Mouse (Mus musculus): ENCODE data around the gene Gmppb.

Gene Gmppb

DNA sequence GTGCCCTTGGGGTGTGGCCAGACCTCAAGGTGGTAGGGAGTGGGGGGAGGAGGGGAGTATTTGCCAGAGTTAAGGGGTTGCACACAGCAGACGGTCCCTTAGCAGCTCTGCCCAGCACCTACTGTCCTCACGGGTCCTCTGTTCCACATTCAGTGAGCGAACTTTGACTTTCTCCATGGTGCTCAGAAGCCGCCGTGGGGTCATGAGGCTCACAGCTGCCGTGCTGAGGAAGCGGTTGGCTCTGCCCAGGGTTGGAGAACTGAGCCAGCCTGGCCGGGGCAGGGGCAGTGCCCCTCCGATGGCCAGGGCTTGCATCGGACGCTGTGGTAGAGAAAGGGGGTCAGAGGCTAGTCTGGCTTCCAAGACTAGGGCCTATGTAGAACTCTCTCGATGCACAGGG, 14.3 kb downstream of the Gmppb start:
- no peak for TF ChIP-seq NANOG (IDR thresholded peaks at IDR 0.05; ENCODE audit: borderline replicate concordance, low read length)
- TF ChIP-seq POU5F1 (IDR thresholded peaks at IDR 0.05; ENCODE audit: borderline replicate concordance, low read length): no peak
- TF ChIP-seq CTCF (conservative IDR thresholded peaks at IDR 0.05; ENCODE audit: low read length): no peak
- 0 out of 2 replicates have a peak overlapping the region, but pooled peaks have one; percentile 1 for H3K4me3 ChIP-seq (replicated peaks; ENCODE audit: low read length)
- H3K36me3 ChIP-seq (ENCODE audit: insufficient read depth, low read length): peaks cover 54% of the 10 kb centered on the region
- no peaks in the 10 kb centered on the region for H3K27me3 ChIP-seq (ENCODE audit: insufficient read depth, low read length)
- H3K9me3 ChIP-seq (ENCODE audit: low read length): no peaks in the 10 kb centered on the region
- H3K4me1 ChIP-seq (replicated peaks; ENCODE audit: low read depth, low read length): peaks cover 44% of the 10 kb centered on the region

DNA sequence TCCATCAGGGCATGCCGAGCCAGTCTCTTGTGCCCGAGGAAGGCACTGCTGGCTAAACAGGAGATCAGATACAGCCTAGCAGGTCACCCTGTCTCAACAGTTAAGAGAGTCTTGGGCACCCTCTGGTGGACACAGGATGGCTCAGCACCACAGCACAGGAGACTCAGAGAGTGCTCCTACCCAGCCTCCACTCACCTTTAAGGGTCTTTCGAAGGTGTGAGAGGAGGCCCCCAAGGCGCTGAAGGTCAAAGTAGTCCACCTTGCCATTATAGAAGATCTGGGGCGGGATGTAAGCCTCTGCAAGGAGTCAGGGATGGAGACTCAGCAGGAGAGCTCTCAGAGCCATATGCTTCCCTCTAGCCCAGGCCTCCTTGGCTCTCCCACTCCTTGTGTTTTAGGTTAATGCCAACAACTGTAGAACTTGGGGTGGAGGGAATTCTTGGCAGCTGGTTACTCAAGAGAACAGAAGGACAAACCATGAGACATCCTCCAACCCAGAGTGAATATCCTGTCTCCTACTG, 16.5 kb downstream of the Gmppb start:
- TF ChIP-seq CTCF (conservative IDR thresholded peaks at IDR 0.05; ENCODE audit: low read length) (peak; percentile 59), POU5F1 (IDR thresholded peaks at IDR 0.05; ENCODE audit: borderline replicate concordance, low read length) (no peak)
- Histone ChIP-seq H3K36me3 (ENCODE audit: insufficient read depth, low read length) (peaks cover 52% of the 10 kb centered on the region), H3K27me3 (ENCODE audit: insufficient read depth, low read length) (no peaks in the 10 kb centered on the region), H3K4me1 (replicated peaks; ENCODE audit: low read depth, low read length) (peaks cover 39% of the 10 kb centered on the region), H3K9me3 (ENCODE audit: low read length) (no peaks in the 10 kb centered on the region), H3K4me3 (replicated peaks; ENCODE audit: low read length) (no peak overlapping the region)

DNA sequence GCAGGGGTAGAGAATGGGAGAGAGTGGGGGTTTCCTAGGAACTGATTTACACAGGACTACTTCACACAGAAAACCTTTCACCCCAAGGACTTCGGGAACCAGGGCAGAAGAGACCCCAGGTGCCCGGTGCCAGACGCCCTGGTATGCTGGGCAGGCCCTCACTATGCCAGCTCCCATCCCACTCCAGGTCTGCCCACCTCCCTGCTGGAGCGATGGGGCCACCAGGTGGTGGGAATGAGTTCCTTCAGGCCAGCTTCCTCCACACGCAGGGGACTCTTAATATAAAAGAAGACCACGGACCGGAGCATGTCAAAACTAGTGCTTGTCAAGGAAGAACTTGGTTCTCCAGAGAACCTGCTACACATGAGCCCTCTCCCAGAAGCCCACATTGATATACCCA, 18.2 kb downstream of the Gmppb start:
- H3K4me1 ChIP-seq (replicated peaks; ENCODE audit: low read depth, low read length): peaks cover 37% of the 10 kb centered on the region
- peaks cover 51% of the 10 kb centered on the region for H3K36me3 ChIP-seq (ENCODE audit: insufficient read depth, low read length)
- TF ChIP-seq CTCF (conservative IDR thresholded peaks at IDR 0.05; ENCODE audit: low read length) (peak; percentile 21), POU5F1 (IDR thresholded peaks at IDR 0.05; ENCODE audit: borderline replicate concordance, low read length) (no peak), NANOG (IDR thresholded peaks at IDR 0.05; ENCODE audit: borderline replicate concordance, low read length) (no peak)
- H3K27me3 ChIP-seq (ENCODE audit: insufficient read depth, low read length): no peaks in the 10 kb centered on the region
- no peak overlapping the region for H3K4me3 ChIP-seq (replicated peaks; ENCODE audit: low read length)
- no peaks in the 10 kb centered on the region for H3K9me3 ChIP-seq (ENCODE audit: low read length)

DNA sequence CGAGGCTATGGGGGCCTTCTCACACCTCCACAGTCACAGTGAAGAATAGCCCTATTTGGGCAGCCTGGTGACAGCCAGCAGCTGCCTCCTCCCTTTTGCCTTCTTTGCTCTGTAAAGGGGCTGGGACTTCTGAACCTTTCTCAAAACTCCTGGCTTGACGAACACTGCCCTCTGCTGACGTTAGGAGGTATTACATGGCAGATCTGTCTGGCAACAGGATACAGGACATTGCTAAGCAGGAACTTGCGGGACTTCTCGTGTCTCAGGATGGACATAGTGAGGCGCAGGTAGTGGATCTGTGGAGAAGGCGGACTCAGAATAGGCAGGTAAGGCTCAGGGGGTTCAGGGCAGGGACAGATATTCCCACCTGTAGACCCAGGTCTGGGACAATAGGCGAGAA, 18.9 kb downstream of the Gmppb start:
- no peaks in the 10 kb centered on the region for H3K27me3 ChIP-seq (ENCODE audit: insufficient read depth, low read length)
- H3K9me3 ChIP-seq (ENCODE audit: low read length): no peaks in the 10 kb centered on the region
- H3K4me3 ChIP-seq (replicated peaks; ENCODE audit: low read length): no peak overlapping the region
- H3K4me1 ChIP-seq (replicated peaks; ENCODE audit: low read depth, low read length): peaks cover 39% of the 10 kb centered on the region
- peaks cover 44% of the 10 kb centered on the region for H3K36me3 ChIP-seq (ENCODE audit: insufficient read depth, low read length)
- TF ChIP-seq CTCF (conservative IDR thresholded peaks at IDR 0.05; ENCODE audit: low read length) (peak; percentile 99), NANOG (IDR thresholded peaks at IDR 0.05; ENCODE audit: borderline replicate concordance, low read length) (no peak)

DNA sequence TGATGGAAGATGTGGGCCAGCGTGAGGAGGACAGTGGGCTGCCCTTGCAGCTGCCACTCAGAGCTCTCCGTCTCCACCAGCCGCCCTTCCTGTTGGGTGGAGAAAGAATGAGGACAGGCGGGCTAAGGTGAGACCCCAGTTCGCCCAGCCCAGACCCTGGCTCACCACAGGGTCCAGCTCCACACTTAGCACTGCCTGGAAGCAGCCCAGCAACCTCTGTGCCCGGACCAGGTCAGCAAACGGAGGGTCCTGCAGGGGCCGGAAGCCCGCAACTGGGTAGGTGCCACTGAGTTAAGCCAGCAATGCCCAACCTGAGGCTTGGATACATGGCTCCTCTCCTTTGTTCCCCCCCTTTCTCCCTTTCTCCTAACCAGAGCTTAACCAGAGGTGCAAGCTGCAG, 20.0 kb downstream of the Gmppb start:
- no peak for TF ChIP-seq POU5F1 (IDR thresholded peaks at IDR 0.05; ENCODE audit: borderline replicate concordance, low read length)
- no peak for TF ChIP-seq NANOG (IDR thresholded peaks at IDR 0.05; ENCODE audit: borderline replicate concordance, low read length)
- TF ChIP-seq CTCF (conservative IDR thresholded peaks at IDR 0.05; ENCODE audit: low read length): no peak
- no peaks in the 10 kb centered on the region for H3K27me3 ChIP-seq (ENCODE audit: insufficient read depth, low read length)

DNA sequence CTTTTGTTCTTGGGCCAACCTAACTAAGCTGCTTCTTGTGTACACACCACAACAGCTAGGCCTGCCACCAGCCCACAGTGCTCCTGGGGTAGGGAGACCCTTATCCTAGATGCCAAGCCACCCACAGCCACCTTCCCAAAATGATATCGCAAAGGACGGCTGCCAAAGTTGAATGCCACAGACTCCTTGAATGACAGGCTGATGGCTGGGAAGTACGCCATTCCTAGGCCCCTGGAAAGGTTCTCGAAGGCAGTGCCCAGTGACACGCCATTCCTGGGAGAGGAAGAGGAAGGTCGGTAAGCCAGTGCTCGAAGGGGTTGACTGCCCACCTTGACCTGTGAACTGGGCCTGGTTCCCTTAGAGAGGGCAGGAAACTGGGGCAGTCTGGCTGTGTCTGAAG, 20.5 kb downstream of the Gmppb start:
- Histone ChIP-seq H3K4me3 (replicated peaks; ENCODE audit: low read length) (no peak overlapping the region), H3K27me3 (ENCODE audit: insufficient read depth, low read length) (no peaks in the 10 kb centered on the region), H3K4me1 (replicated peaks; ENCODE audit: low read depth, low read length) (peaks cover 26% of the 10 kb centered on the region), H3K9me3 (ENCODE audit: low read length) (no peaks in the 10 kb centered on the region), H3K36me3 (ENCODE audit: insufficient read depth, low read length) (peaks cover 27% of the 10 kb centered on the region)
- TF ChIP-seq NANOG (IDR thresholded peaks at IDR 0.05; ENCODE audit: borderline replicate concordance, low read length) (no peak), CTCF (conservative IDR thresholded peaks at IDR 0.05; ENCODE audit: low read length) (no peak), POU5F1 (IDR thresholded peaks at IDR 0.05; ENCODE audit: borderline replicate concordance, low read length) (no peak)

More for the DNA sequence above, 20.0 kb downstream of the Gmppb start:
- Histone ChIP-seq H3K4me3 (replicated peaks; ENCODE audit: low read length) (no peak overlapping the region), H3K9me3 (ENCODE audit: low read length) (no peaks in the 10 kb centered on the region), H3K36me3 (ENCODE audit: insufficient read depth, low read length) (peaks cover 33% of the 10 kb centered on the region), H3K4me1 (replicated peaks; ENCODE audit: low read depth, low read length) (peaks cover 28% of the 10 kb centered on the region)

DNA sequence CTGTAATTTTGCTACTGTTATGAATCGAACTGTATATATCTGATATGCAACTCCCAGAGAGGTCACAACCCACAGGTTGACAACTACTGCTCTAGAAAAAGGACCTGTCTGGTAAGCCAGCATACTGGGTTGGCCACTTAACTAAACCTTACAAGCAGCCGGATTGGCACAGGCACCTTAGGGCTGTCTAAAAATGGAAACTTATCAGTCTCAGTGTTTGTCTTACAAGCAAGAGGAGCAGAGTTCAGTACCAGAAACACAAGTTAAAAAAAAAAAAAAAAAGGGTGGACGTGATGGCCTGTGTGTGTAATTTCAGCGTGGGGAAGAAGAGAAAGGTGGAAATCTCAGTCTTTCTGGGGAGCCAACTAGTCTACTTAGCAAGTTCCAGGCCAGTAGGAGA, 22.8 kb downstream of the Gmppb start:
- Histone ChIP-seq H3K4me3 (replicated peaks; ENCODE audit: low read length) (no peak overlapping the region), H3K27me3 (ENCODE audit: insufficient read depth, low read length) (no peaks in the 10 kb centered on the region), H3K36me3 (ENCODE audit: insufficient read depth, low read length) (peaks cover 24% of the 10 kb centered on the region), H3K9me3 (ENCODE audit: low read length) (no peaks in the 10 kb centered on the region), H3K4me1 (replicated peaks; ENCODE audit: low read depth, low read length) (peaks cover 22% of the 10 kb centered on the region)
- TF ChIP-seq NANOG (IDR thresholded peaks at IDR 0.05; ENCODE audit: borderline replicate concordance, low read length): no peak
- TF ChIP-seq POU5F1 (IDR thresholded peaks at IDR 0.05; ENCODE audit: borderline replicate concordance, low read length): no peak

DNA sequence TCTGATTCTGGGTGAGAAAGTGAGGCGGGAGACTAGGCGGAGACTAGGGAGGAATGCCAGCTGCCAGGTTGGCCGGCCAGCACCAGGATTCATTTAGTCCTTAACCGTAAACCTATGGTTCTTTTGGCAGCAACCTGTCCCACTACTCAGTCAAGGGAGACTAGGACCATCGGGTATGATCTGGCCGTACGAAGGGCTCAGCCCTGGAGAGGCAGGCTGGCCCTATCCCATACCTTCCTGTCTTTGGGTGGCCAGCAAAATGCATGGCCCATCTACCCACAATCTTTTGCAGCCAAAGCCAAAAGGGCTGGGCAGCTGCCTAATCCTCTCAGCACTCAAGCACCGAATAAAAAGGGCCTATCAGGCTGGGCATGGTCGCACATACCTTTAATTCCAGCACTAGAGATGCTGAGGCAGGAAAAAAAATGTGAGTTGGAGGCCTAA, 23.5 kb downstream of the Gmppb start:
- no peaks in the 10 kb centered on the region for H3K9me3 ChIP-seq (ENCODE audit: low read length)
- H3K4me1 ChIP-seq (replicated peaks; ENCODE audit: low read depth, low read length): peaks cover 25% of the 10 kb centered on the region
- H3K27me3 ChIP-seq (ENCODE audit: insufficient read depth, low read length): no peaks in the 10 kb centered on the region
- TF ChIP-seq POU5F1 (IDR thresholded peaks at IDR 0.05; ENCODE audit: borderline replicate concordance, low read length): no peak
- peaks cover 28% of the 10 kb centered on the region for H3K36me3 ChIP-seq (ENCODE audit: insufficient read depth, low read length)
- no peak overlapping the region for H3K4me3 ChIP-seq (replicated peaks; ENCODE audit: low read length)

DNA sequence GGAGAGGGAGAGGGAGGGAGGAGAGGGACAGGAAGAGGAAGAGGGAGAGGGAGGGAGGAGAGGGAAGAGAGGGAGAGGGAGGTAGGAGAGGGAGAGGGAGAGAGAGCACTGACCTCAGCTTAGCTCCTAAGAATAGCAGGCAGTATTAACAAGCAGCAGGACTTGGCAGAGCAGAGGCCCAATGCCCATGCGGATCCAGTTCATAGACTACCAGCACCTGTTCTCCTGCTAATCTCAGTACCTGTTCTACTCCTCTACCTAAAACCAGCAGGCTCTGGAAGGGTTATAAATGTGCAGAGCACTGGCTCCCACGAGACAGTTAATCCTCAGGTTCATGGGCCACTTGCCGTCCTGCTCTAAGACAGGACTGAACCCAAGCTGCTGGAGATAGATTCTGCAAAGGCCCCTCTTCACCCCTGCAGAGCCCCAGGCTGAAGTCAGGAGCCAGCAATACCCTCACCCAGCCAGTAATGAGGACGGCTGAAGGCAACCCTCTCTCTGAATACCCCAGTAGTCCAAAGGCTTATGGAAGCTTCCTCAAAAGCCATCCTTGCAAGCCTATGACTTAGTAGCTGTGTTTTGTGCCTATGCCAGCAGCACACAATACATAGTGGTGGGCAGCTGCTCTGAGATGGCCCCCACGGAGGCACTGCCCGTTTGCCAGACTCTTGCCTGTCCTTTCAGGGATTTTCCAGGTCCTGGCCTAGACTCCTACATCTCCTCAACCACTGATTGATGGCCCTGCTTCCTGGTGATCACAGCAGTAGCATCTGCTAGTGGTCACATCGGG, 24.3 kb downstream of the Gmppb start:
- Histone ChIP-seq H3K36me3 (ENCODE audit: insufficient read depth, low read length) (peaks cover 28% of the 10 kb centered on the region), H3K9me3 (ENCODE audit: low read length) (no peaks in the 10 kb centered on the region), H3K4me1 (replicated peaks; ENCODE audit: low read depth, low read length) (peaks cover 26% of the 10 kb centered on the region), H3K27me3 (ENCODE audit: insufficient read depth, low read length) (no peaks in the 10 kb centered on the region), H3K4me3 (replicated peaks; ENCODE audit: low read length) (no peak overlapping the region)
- TF ChIP-seq POU5F1 (IDR thresholded peaks at IDR 0.05; ENCODE audit: borderline replicate concordance, low read length) (no peak), CTCF (conservative IDR thresholded peaks at IDR 0.05; ENCODE audit: low read length) (no peak), NANOG (IDR thresholded peaks at IDR 0.05; ENCODE audit: borderline replicate concordance, low read length) (no peak)
